Mouse (Mus musculus) thymus, postnatal 14 days (tissue): ENCODE data around the gene Ckap4.
"Not testable (repeated sequence)": the region's sequence is repeated elsewhere in the genome, so short reads cannot be mapped to it uniquely, and the experiment has no call there.

ENCODE experiments used
- DNase-seq: peaks from one replicate; pipeline ENCODE4 v3.0.0; 2021

Ckap4 gene

GRCm38 (mm10) chr10:84549146-84549919, 15.5 kb upstream of the Ckap4 start:
- DNase-seq, result no peak

DNA sequence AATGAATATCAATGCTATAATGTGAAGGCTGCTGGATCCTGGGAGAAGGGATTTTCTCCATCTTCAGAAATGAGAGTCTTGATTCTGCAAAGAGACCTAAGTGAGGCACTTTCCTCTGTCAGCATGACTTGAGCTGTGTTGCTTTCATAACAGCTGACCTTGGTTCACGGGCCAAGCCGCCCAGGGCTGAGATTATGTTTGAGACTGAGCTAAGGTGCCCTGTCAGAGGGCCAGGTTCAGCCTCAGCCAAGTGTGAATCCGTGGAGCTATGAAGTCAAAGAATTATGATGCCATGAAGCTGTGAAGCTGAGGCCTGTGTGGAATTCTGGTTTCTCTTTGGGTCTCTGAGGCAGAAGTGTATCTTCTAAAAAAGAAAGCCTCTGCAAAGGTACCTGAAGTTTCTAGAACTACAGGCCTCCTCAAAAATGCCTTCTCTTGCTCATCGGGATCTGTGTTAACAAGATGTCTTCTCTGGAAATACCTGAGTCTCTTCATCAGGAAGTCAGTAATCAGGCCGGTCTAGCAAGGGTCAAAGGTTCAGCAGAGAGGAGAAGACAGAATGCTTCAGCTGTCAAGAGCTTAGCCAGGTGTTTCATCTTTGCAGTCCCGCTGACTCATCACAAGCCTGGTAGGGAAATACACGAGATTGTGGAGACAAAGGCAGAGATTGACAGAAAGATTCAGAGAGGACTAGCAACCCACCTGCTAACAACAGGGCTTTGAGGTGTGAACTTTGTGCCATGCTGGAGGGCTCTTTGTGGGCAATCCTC, 11.2 kb upstream of the Ckap4 start:
- no peak for DNase-seq

DNA sequence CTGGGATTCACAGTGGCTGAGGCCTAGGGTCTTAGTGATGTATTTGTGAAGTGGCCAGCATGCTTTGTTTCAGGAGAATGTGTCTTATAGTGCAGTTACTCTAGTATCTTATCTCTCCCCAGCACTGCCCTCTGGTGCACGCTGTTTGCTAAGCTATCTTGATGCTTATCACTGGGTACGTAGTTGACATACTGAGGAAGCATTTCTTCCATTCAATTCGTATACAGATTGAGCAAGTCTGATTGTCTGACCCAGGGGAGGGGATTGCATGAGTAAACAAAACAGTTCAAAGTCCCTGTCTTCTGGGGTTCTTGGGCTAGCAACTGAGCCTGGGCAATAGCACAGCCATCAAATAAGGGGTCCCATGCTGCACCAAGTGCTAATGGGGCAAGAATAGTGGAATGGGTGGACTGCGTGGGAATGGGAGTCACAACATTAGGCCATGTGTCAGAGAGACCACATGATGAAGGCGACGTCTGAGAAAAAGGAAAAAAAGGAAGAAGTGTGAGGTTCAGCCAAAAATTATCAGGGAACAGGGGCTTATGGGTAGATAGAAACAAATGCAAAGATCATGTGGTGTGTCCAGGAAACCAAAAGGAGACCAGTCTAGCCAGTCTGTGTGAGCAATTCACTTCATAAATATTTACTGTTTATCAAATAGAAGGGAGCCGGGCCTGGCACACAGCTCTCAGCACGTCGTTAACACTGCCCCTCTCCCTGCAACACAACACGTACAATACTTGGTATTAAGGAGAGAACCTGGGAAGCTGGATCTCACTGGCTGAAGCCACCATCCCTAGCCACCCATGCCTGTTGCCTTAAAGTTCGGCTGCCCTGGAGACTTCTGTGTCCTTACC, 9.2 kb upstream of the Ckap4 start:
- DNase-seq, result no peak

DNA sequence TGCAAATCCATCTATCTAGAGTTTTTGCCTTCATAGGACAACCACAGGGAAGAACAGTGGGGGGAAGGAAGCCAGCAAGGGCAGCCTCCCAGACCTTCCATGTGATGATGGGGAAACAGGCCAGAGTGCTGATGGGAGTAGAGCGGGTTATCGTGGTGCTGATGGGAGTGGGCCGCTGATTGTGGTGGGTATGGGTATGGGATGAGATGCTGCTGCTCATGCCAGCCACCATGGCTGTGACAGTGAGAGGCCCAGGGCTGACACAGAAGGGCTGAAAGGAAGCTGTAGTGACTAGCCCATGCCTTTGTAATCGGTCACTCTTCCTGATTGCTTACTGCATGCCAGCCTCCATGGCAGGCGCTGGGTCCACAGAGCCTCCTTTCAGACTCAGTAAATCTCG, 5.8 kb upstream of the Ckap4 start:
- no peak for DNase-seq

- DNase-seq, result no peak
These were observed 2.0 kb upstream of the Ckap4 start for GRCm38 (mm10) chr10:84535859-84536258.

DNA sequence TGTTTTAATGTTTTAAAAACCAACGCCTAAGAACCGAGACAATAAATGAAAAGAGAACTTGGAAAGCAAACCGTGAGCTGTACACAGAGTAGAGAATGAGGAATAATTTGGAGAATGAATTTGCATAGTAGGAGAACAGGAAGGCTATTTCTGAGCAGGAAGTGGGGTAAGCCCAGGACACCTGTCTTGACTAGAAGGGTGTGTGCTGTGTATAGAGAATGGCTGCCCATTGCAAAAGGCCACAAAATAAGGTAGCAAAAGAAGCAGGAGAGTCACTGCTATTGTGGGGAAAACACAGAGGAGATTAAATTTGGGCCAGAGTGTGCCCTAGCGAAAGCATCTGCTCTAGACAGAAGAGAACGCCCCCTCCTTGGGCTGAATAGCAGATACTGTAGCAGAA, 1.6 kb upstream of the Ckap4 start:
- no peak for DNase-seq

- peak; percentile 26 for DNase-seq
These were observed 665 bp downstream of the Ckap4 start for GRCm38 (mm10) chr10:84532911-84533882.

DNA sequence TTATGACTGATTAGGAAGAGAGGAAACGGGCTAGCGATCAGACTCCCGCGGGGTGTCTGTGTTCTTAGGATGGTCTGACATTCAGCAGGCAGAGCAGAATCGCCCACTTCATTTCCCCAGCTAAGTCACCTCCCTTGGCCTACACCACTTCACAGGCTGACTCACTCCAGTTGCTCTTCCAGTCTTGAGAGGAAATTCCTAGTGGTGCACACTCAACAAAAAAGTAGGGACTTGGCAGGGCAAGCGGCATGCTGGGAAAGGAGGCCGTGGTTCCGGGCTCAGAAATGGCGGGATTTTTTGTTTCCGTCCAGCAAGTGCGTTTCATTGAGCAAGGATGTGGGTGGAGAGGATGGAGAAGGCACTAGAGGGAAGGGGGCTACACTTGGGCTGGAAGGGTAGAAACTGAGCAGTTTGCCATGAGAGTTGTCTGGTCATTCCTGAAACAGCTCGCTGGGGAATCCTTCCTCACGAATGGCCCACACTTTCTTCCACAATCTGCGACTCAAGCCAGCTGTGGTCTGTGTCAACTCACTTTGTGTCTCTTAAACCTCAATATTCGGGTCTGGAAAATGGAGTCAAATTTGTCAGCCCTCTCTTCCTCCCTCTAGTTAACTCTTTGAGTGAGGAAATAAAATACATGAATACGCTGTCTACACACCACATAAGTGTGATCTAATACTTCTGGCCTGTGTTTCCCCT, 1.5 kb downstream of the Ckap4 start:
- no peak for DNase-seq

- no peak for DNase-seq
These were observed 2.3 kb downstream of the Ckap4 start for GRCm38 (mm10) chr10:84531576-84531975.

DNA sequence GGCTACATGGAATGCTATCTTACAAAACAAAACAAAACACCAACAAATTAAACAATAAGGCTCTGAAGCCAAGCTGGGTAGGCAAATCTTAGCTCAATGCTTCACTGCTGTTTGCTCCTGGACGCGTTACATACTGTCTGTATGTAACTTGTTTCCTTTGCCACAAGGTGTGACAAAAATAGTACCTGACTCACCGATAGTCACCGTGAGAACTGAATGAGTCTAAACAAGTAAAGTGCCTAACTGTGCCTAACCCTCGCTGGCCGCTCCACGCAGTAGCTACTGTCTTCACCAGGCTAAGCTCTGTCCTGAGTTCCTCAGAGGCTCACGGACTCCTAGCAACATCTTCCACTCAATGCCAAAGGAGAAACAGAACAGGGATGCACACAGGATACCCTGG, 3.5 kb downstream of the Ckap4 start:
- DNase-seq, result no peak

DNA sequence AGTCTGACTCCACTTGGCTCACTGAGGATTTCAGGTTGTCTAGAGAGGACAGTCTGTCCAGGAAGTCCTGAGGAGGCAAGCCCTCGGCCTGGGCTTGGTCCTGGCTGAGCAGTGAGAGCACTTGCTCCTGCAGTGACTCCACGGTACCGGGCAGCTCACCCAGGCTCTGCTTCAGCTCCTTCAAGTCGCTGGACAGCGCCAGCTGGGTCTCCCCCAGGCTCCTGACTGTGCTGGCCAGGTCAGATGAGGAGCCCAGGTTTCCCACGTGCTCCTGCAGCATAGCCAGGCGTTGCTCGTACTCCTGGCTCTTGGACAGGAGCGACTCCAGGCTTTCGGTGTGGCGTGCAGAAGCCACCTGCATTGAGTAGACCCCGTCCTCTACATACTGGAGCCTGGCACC, 6.2 kb downstream of the Ckap4 start:
- no peak for DNase-seq

- DNase-seq, result no peak
These were observed 6.8 kb downstream of the Ckap4 start for GRCm38 (mm10) chr10:84527070-84527469.

- no peak for DNase-seq
These were observed 7.4 kb downstream of the Ckap4 start for GRCm38 (mm10) chr10:84526488-84526887.

DNA sequence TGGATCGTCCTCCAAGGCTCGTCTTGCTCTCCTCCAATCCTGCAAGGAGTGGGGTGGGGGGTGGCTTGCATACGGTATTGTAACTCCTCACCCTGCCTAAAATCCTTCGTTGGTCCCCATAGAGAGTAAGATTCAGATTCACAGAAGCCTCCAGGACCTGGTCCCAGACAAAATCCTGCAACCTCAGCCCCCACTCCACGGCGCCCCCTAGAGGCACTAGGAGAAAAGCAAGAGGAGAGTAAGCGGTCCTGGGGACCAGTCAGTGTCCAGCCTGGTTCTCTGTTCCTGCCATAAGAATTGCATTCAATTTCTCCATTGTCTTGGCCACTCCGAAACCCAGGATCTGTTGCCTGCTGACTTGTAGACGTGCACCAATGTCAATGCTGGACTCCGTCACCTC, 10.2 kb downstream of the Ckap4 start:
- no peak for DNase-seq

- DNase-seq, result peak; percentile 27
These were observed 17.4 kb downstream of the Ckap4 start for GRCm38 (mm10) chr10:84516414-84516927.

DNA sequence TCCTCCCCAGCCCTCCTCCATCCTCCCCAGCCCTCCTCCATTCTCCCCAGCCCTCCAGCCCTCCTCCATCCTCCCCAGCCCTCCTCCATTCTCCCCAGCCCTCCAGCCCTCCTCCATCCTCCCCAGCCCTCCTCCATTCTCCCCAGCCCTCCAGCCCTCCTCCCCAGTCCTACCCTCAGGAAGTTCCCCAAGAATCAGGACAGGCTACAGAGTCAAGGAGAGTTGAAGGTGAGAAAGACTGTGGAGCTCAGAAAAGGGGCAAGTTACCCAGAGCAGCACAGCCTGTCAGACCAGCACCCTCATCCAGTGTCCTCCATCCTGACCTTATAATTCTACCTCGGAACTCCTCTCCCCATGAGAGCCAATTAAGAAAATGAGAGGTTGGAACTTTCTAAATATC, 17.9 kb downstream of the Ckap4 start:
- not testable (repeated sequence) for DNase-seq

DNA sequence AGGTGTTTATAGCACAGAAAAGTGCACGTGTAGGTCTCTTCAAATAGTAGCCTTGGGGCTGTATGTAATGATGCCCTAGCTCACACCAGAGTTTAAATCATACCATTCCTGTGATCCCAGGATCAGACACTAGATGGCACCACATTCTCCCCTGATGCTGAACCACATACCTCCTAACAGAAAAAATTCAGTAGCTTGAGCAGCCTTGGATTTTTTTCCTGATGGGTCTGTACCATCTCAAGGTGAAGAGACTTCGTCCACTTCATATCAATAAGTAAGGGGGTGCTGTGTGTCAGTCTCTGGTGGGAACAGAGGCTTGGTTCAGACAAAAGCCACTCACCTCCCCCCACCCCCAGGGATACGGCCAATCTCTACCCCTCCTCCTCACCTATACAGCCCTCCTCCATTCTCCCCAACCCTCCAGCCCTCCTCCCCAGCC, 18.3 kb downstream of the Ckap4 start:
- peak; percentile 71 for DNase-seq

- peak; percentile 77 for DNase-seq
These were observed 19.8 kb downstream of the Ckap4 start for GRCm38 (mm10) chr10:84514038-84514578.

DNA sequence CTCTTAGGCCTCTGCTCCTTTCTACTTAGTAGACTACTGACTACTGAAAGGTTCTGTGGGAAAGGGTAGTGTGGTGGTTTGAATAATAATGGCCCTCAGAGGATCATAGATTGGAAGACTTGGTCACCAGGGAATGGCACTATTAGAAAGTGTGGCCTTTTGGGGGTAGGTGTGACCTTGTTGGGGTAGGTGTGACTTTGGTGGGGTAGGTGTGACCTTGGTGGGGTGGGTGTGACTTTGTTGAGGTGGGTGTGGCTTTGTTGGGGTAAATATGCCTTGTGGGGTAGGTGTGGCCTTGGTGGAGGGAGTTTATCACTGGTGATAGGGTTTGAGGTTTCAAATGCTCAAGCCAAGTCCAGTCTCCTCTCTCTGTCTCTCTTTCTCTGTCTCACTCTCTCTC, 21.1 kb downstream of the Ckap4 start:
- no peak for DNase-seq

DNA sequence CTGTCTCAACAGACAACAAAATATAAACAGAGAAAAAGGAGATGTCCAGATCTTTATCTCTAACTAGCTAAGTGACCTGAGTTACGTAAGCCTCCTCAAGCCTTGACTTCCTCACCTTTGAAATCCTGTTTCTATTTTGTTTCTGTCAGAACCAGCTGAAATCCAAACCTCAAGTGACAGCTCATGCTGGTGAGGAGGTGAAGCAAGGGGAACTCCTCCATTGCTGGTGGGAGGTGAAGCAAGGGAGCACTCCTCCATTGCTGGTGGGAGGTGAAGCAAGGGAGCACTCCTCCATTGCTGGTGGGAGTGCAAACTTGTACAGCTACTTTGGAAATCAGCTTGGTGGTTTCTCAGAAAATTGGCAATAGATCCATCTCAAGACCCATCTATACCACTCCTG, 25.3 kb downstream of the Ckap4 start:
- no peak for DNase-seq

DNA sequence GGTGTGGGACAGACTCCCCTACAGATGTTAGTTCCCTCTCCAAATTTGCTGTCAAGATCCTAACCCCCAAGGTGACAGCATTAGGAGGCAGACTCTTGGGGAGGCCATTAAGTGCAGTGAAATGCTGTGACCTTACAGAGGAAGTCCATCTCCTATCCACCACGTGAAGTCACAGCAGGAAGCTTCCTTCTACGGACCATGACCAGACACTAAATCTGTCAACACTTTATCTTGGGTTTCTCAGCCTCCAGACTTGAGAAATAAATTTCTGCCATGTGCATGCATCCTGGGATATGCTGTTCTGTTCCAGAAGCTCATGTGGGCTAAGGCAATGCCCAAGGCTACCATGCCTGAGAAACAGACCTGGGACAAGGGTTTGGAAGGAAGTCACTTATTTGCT, 35.0 kb downstream of the Ckap4 start:
- DNase-seq, result no peak
